Mouse (Mus musculus) neural tube, embryonic 12.5 days (tissue): ENCODE results near the gene Dupd1. TPM values are rescaled to one million over a fixed set of nuclear protein-coding genes. Genes with fewer than 3 reads are reported as not detected.

Experiments used
- ATAC-seq: fragments of 200-750 bp; cut with Nextera tagmentation; 2 replicates; pipeline ENCODE4 v1.8.0; 2017; ENCODE audit warnings: low read depth, mild to moderate bottlenecking, moderate TSS enrichment, moderate library complexity; ENCODE audit not compliant: low FRiP score
- H3K27ac ChIP-seq: fragments of 300-500 bp; sonication (generic); 2 replicates; pipeline ENCODE4 v1.5.1; 2016
- H3K27me3 ChIP-seq: fragments of 300-500 bp; sonication (generic); replicated peaks from 2 replicates; pipeline ENCODE4 v1.6.1; 2016; ENCODE audit warnings: mild to moderate bottlenecking
- H3K36me3 ChIP-seq: fragments of 300-500 bp; sonication (generic); 2 replicates; pipeline ENCODE4 v1.6.1; 2016; ENCODE audit warnings: mild to moderate bottlenecking
- H3K4me1 ChIP-seq: fragments of 300-500 bp; sonication (generic); 2 replicates; pipeline ENCODE4 v1.6.1; 2016
- H3K4me2 ChIP-seq: fragments of 300-500 bp; sonication (generic); replicated peaks from 2 replicates; pipeline ENCODE4 v1.6.1; 2016; ENCODE audit warnings: mild to moderate bottlenecking
- H3K4me3 ChIP-seq: fragments of 300-500 bp; sonication (generic); 2 replicates; pipeline ENCODE4 v1.5.1; 2016
- H3K9ac ChIP-seq: fragments of 300-500 bp; sonication (generic); 2 replicates; pipeline ENCODE4 v1.6.1; 2016; ENCODE audit warnings: mild to moderate bottlenecking
- H3K9me3 ChIP-seq: fragments of 300-500 bp; sonication (generic); 2 replicates; pipeline ENCODE4 v1.6.1; 2016; ENCODE audit warnings: mild to moderate bottlenecking
- WGBS: fragments of 180-500 bp; shearing (Covaris S2); methylation state at CpG from one replicate; pipeline ENCODE4 v1.1.7; 2016; 5-methylcytosine and 5-hydroxymethylcytosine counted together
- polyA plus RNA-seq: library from polyadenylated mRNA; unstranded; fragments of >200 nt; fragmentation: Nextera tagmentation; extraction: Ambion mirVana; gene quantifications from 2 replicates; pipeline ENCODE4 v1.2.1, GENCODE M21; 2016

Dupd1 gene
- polyA plus RNA-seq, 1 experiment from 2014 or later = not detected

GRCm38 (mm10) chr14:21745149-21745548, 30.8 kb upstream of the Dupd1 start:
- H3K4me1 ChIP-seq = no peaks in the 10 kb centered on the region
- ATAC-seq = no peak
- H3K9ac ChIP-seq = no peak overlapping the region
- 80% methylated on average over 5 of the region's 5 CpGs for WGBS
- no peak overlapping the region for H3K4me3 ChIP-seq
- H3K27me3 ChIP-seq = no peaks in the 10 kb centered on the region
- no peaks in the 10 kb centered on the region for H3K9me3 ChIP-seq
- H3K4me2 ChIP-seq = no peak overlapping the region
- H3K36me3 ChIP-seq = no peaks in the 10 kb centered on the region
- no peak overlapping the region for H3K27ac ChIP-seq

- Histone ChIP-seq H3K27ac (no peak overlapping the region), H3K27me3 (no peaks in the 10 kb centered on the region), H3K4me3 (no peak overlapping the region), H3K9me3 (no peaks in the 10 kb centered on the region), H3K4me2 (no peak overlapping the region), H3K9ac (no peak overlapping the region), H3K4me1 (no peaks in the 10 kb centered on the region), H3K36me3 (no peaks in the 10 kb centered on the region)
- WGBS = 97% methylated on average over 1 of the region's 1 CpGs
- ATAC-seq = no peak
These were observed 29.8 kb upstream of the Dupd1 start for GRCm38 (mm10) chr14:21744169-21744568.

GRCm38 (mm10) chr14:21742441-21742840, 28.1 kb upstream of the Dupd1 start:
- Histone ChIP-seq H3K27ac (no peak overlapping the region), H3K9me3 (no peaks in the 10 kb centered on the region), H3K4me2 (no peak overlapping the region), H3K27me3 (no peaks in the 10 kb centered on the region), H3K36me3 (no peaks in the 10 kb centered on the region), H3K4me1 (no peaks in the 10 kb centered on the region), H3K9ac (no peak overlapping the region), H3K4me3 (no peak overlapping the region)
- WGBS = 88% methylated on average over 4 of the region's 4 CpGs
- no peak for ATAC-seq

GRCm38 (mm10) chr14:21741786-21742185, 27.4 kb upstream of the Dupd1 start:
- 11% methylated on average over 4 of the region's 4 CpGs for WGBS
- H3K9ac ChIP-seq = no peak overlapping the region
- peak; percentile 63 for ATAC-seq
- H3K27me3 ChIP-seq = no peaks in the 10 kb centered on the region
- H3K9me3 ChIP-seq = no peaks in the 10 kb centered on the region
- no peak overlapping the region for H3K4me3 ChIP-seq
- no peaks in the 10 kb centered on the region for H3K36me3 ChIP-seq
- H3K4me2 ChIP-seq = no peak overlapping the region
- no peaks in the 10 kb centered on the region for H3K4me1 ChIP-seq
- H3K27ac ChIP-seq = no peak overlapping the region

- 89% methylated on average over 3 of the region's 3 CpGs for WGBS
- Histone ChIP-seq H3K4me2 (no peak overlapping the region), H3K4me3 (no peak overlapping the region), H3K9me3 (no peaks in the 10 kb centered on the region), H3K9ac (no peak overlapping the region), H3K27ac (no peak overlapping the region), H3K36me3 (no peaks in the 10 kb centered on the region), H3K27me3 (no peaks in the 10 kb centered on the region), H3K4me1 (no peaks in the 10 kb centered on the region)
- no peak for ATAC-seq
These were observed 26.9 kb upstream of the Dupd1 start for GRCm38 (mm10) chr14:21741314-21741713.

- H3K9ac ChIP-seq = no peak overlapping the region
- no peak overlapping the region for H3K27ac ChIP-seq
- H3K27me3 ChIP-seq = no peaks in the 10 kb centered on the region
- no peak overlapping the region for H3K4me2 ChIP-seq
- WGBS = 95% methylated on average over 7 of the region's 7 CpGs
- no peaks in the 10 kb centered on the region for H3K9me3 ChIP-seq
- no peaks in the 10 kb centered on the region for H3K36me3 ChIP-seq
- no peak overlapping the region for H3K4me3 ChIP-seq
- ATAC-seq = no peak
- H3K4me1 ChIP-seq = no peaks in the 10 kb centered on the region
These were observed 26.0 kb upstream of the Dupd1 start for GRCm38 (mm10) chr14:21740345-21740744.

- no peak overlapping the region for H3K4me2 ChIP-seq
- H3K4me1 ChIP-seq = no peaks in the 10 kb centered on the region
- H3K27ac ChIP-seq = no peak overlapping the region
- no peak for ATAC-seq
- H3K4me3 ChIP-seq = no peak overlapping the region
- H3K9me3 ChIP-seq = 0 out of 2 replicates have a peak, but pooled peaks cover 3% of the 10 kb centered on the region
- H3K27me3 ChIP-seq = no peaks in the 10 kb centered on the region
- 92% methylated on average over 15 of the region's 15 CpGs for WGBS
- no peak overlapping the region for H3K9ac ChIP-seq
- no peaks in the 10 kb centered on the region for H3K36me3 ChIP-seq
These were observed 18.9 kb upstream of the Dupd1 start for GRCm38 (mm10) chr14:21733131-21733905.

- Histone ChIP-seq H3K4me2 (no peak overlapping the region), H3K4me3 (no peak overlapping the region), H3K9ac (no peak overlapping the region), H3K27me3 (no peaks in the 10 kb centered on the region), H3K4me1 (no peaks in the 10 kb centered on the region), H3K36me3 (no peaks in the 10 kb centered on the region), H3K27ac (no peak overlapping the region), H3K9me3 (0 out of 2 replicates have a peak, but pooled peaks cover 3% of the 10 kb centered on the region)
- 90% methylated on average over 4 of the region's 4 CpGs for WGBS
- ATAC-seq = no peak
These were observed 15.6 kb upstream of the Dupd1 start for GRCm38 (mm10) chr14:21729936-21730335.

- no peak overlapping the region for H3K4me3 ChIP-seq
- 0 out of 2 replicates have a peak, but pooled peaks cover 3% of the 10 kb centered on the region for H3K9me3 ChIP-seq
- no peaks in the 10 kb centered on the region for H3K4me1 ChIP-seq
- WGBS = 80% methylated on average over 6 of the region's 6 CpGs
- H3K36me3 ChIP-seq = no peaks in the 10 kb centered on the region
- no peaks in the 10 kb centered on the region for H3K27me3 ChIP-seq
- H3K27ac ChIP-seq = no peak overlapping the region
- no peak overlapping the region for H3K4me2 ChIP-seq
- no peak for ATAC-seq
- H3K9ac ChIP-seq = no peak overlapping the region
These were observed 14.8 kb upstream of the Dupd1 start for GRCm38 (mm10) chr14:21729031-21729732.

GRCm38 (mm10) chr14:21722021-21722698, 7.8 kb upstream of the Dupd1 start:
- Histone ChIP-seq H3K4me3 (no peak overlapping the region), H3K27ac (no peak overlapping the region), H3K9me3 (no peaks in the 10 kb centered on the region), H3K4me1 (peaks cover 3% of the 10 kb centered on the region; the same call in 1 of the 2 replicates), H3K4me2 (no peak overlapping the region), H3K36me3 (no peaks in the 10 kb centered on the region), H3K27me3 (no peaks in the 10 kb centered on the region), H3K9ac (no peak overlapping the region)
- ATAC-seq = no peak
- 65% methylated on average over 8 of the region's 8 CpGs for WGBS

- Histone ChIP-seq H3K27me3 (no peaks in the 10 kb centered on the region), H3K36me3 (no peaks in the 10 kb centered on the region), H3K9ac (no peak overlapping the region), H3K4me1 (peaks cover 3% of the 10 kb centered on the region; the same call in 1 of the 2 replicates), H3K4me3 (no peak overlapping the region), H3K4me2 (no peak overlapping the region), H3K9me3 (no peaks in the 10 kb centered on the region), H3K27ac (no peak overlapping the region)
- no peak for ATAC-seq
- 80% methylated on average over 4 of the region's 4 CpGs for WGBS
These were observed 6.2 kb upstream of the Dupd1 start for GRCm38 (mm10) chr14:21720430-21721205.
